Mouse (Mus musculus) liver, embryonic 14.5 days (tissue): ENCODE measurements around the gene Tapbpl. TPM values are rescaled to one million over a fixed set of nuclear protein-coding genes. Genes with fewer than 3 reads are reported as not detected.

Source experiments
- ATAC-seq: fragments of 200-750 bp; cut with Nextera tagmentation; 2 replicates; pipeline ENCODE4 v1.8.0; 2017; ENCODE audit warnings: moderate number of reproducible peaks, mild to moderate bottlenecking, moderate library complexity; ENCODE audit not compliant: insufficient read depth
- DNase-seq, 3 experiments: peaks; one replicate each; pipeline ENCODE4 v3.0.0-alpha.2; 2012 to 2013; ENCODE audit warnings: low read depth in 3 of 3, low spot score in 3 of 3
- H3K27ac ChIP-seq: fragments of 300-500 bp; sonication (generic); 2 replicates; pipeline ENCODE4 v1.5.1; 2014; ENCODE audit warnings: moderate library complexity, mild to moderate bottlenecking, control low read depth, inconsistent platforms
- H3K27me3 ChIP-seq: fragments of 300-500 bp; sonication (generic); 2 replicates; pipeline ENCODE4 v1.6.1; 2014; ENCODE audit warnings: mild to moderate bottlenecking, low read length, moderate library complexity; ENCODE audit not compliant: control insufficient read depth, insufficient read depth
- H3K36me3 ChIP-seq: fragments of 300-500 bp; sonication (generic); replicated peaks from 2 replicates; pipeline ENCODE4 v1.6.1; 2014; ENCODE audit warnings: low read depth; ENCODE audit not compliant: control insufficient read depth, insufficient read depth
- H3K4me1 ChIP-seq, 2 experiments: fragments of 200-500 bp in 1 of 2; fragments of 300-500 bp in 1 of 2; sonication (generic) in 1 of 2; replicated peaks; 2 replicates each; pipeline ENCODE4 v1.6.1; 2012 to 2014; ENCODE audit warnings: antibody characterized with exemption in 1 of 2, inconsistent platforms in 1 of 2, low read length in 1 of 2; ENCODE audit not compliant: control insufficient read depth in 2 of 2, insufficient read depth in 2 of 2
- H3K4me2 ChIP-seq: fragments of 300-500 bp; sonication (generic); 2 replicates; pipeline ENCODE4 v1.6.1; 2014; ENCODE audit warnings: low read depth, mild to moderate bottlenecking, control low read depth, moderate library complexity
- H3K4me3 ChIP-seq, 2 experiments: fragments of 200-500 bp in 1 of 2; fragments of 300-500 bp in 1 of 2; sonication (generic) in 1 of 2; 2 replicates each; pipeline ENCODE4 v1.5.1; 2012 to 2014; ENCODE audit warnings: low read depth in 2 of 2, low read length in 2 of 2, mild to moderate bottlenecking in 2 of 2, control low read depth in 1 of 2, inconsistent platforms in 1 of 2, moderate library complexity in 1 of 2; ENCODE audit not compliant: insufficient read depth in 1 of 2
- H3K9ac ChIP-seq: fragments of 300-500 bp; sonication (generic); replicated peaks from 2 replicates; pipeline ENCODE4 v1.6.1; 2014; ENCODE audit warnings: mild to moderate bottlenecking, control low read depth, moderate library complexity
- H3K9me3 ChIP-seq: fragments of 300-500 bp; sonication (generic); 2 replicates; pipeline ENCODE4 v1.6.1; 2016; ENCODE audit warnings: low read length, mixed read lengths; ENCODE audit not compliant: control insufficient read depth
- CTCF ChIP-seq: IDR thresholded peaks from 2 replicates; pipeline ENCODE4 v1.5.1; 2016; ENCODE audit warnings: antibody characterized with exemption, low read depth, control low read depth
- EP300 ChIP-seq: IDR thresholded peaks from 2 replicates; pipeline ENCODE4 v1.6.1; 2016; ENCODE audit warnings: antibody characterized with exemption, low read depth
- WGBS: fragments of 180-500 bp; shearing (Covaris S2); extraction: QIAGEN DNeasy Blood & Tissue Kit; methylation state at CpG from one replicate; pipeline ENCODE4 v1.1.7; 2014; ENCODE audit not compliant: insufficient replicate concordance; 5-methylcytosine and 5-hydroxymethylcytosine counted together
- polyA plus RNA-seq, 2 experiments: library from polyadenylated mRNA; depleted of rRNA in 1 of 2; stranded (reverse) in 1 of 2; unstranded in 1 of 2; fragments of >200 nt; fragmentation: Nextera tagmentation in 1 of 2; extraction: Ambion mirVana in 1 of 2; gene quantifications; 2 replicates each; pipeline versions ENCODE4 v1.2.1 to v1.2.3; 2012 to 2014

The Tapbpl gene
- polyA plus RNA-seq, 2 experiments = 4.2 TPM

GRCm38 (mm10) chr6:125213129-125213528 lies 18.5 kb downstream of the Tapbpl start:
- 50% methylated on average over 6 of the region's 6 CpGs for WGBS
- TF ChIP-seq EP300 (no peak), CTCF (no peak)

GRCm38 (mm10) chr6:125212621-125213020 lies 19.0 kb downstream of the Tapbpl start:
- ATAC-seq (no peak), DNase-seq (no peak)
- Histone ChIP-seq H3K27me3 (peaks cover 4% of the 10 kb centered on the region), H3K9ac (no peak overlapping the region), H3K9me3 (no peaks in the 10 kb centered on the region), H3K4me1 (peaks cover 0 to 1% of the 10 kb centered on the region in 2 experiments; a peak in 1 of 4 replicates), H3K36me3 (no peaks in the 10 kb centered on the region), H3K4me2 (no peak overlapping the region), H3K27ac (no peak overlapping the region), H3K4me3 (no peak overlapping the region)
- TF ChIP-seq CTCF (no peak), EP300 (no peak)
- 17% methylated on average over 2 of the region's 2 CpGs for WGBS

More at GRCm38 (mm10) chr6:125213129-125213528, 18.5 kb downstream of the Tapbpl start:
- Histone ChIP-seq H3K27ac (no peak overlapping the region), H3K27me3 (peaks cover 4% of the 10 kb centered on the region), H3K36me3 (no peaks in the 10 kb centered on the region), H3K4me1 (peaks cover 0 to 1% of the 10 kb centered on the region in 2 experiments; a peak in 1 of 4 replicates), H3K4me3 (no peak overlapping the region), H3K9me3 (no peaks in the 10 kb centered on the region), H3K4me2 (no peak overlapping the region), H3K9ac (no peak overlapping the region)
- DNase-seq (no peak), ATAC-seq (no peak)

- H3K27ac ChIP-seq = no peak overlapping the region
- no peak overlapping the region for H3K4me2 ChIP-seq
- no peak overlapping the region for H3K9ac ChIP-seq
- H3K9me3 ChIP-seq = no peaks in the 10 kb centered on the region
- DNase-seq (no peak), ATAC-seq (no peak)
- no peaks in the 10 kb centered on the region for H3K36me3 ChIP-seq
- H3K27me3 ChIP-seq = peaks cover 4% of the 10 kb centered on the region
- H3K4me1 ChIP-seq = no peaks in the 10 kb centered on the region
- H3K4me3 ChIP-seq = no peak overlapping the region
- TF ChIP-seq CTCF (peak; percentile 12; the same call in 1 of the 2 replicates), EP300 (no peak)
- WGBS = 66% methylated on average over 1 of the region's 1 CpGs
Measured at GRCm38 (mm10) chr6:125210436-125210835, 21.2 kb downstream of the Tapbpl start.

- H3K4me2 ChIP-seq = no peak overlapping the region
- H3K27me3 ChIP-seq = no peaks in the 10 kb centered on the region
- no peak overlapping the region for H3K4me3 ChIP-seq
- peaks cover 17% of the 10 kb centered on the region for H3K36me3 ChIP-seq
- no peak overlapping the region for H3K27ac ChIP-seq
- no peak for DNase-seq
- peaks cover 7 to 8% of the 10 kb centered on the region in 2 experiments for H3K4me1 ChIP-seq
- 78% methylated on average over 5 of the region's 5 CpGs for WGBS
- TF ChIP-seq CTCF (no peak), EP300 (no peak)
- ATAC-seq = no peak
- no peak overlapping the region for H3K9ac ChIP-seq
- H3K9me3 ChIP-seq = no peaks in the 10 kb centered on the region
Measured at GRCm38 (mm10) chr6:125197166-125197565, 34.5 kb downstream of the Tapbpl start.

- Histone ChIP-seq H3K4me1 (peaks cover 7 to 8% of the 10 kb centered on the region in 2 experiments), H3K4me2 (no peak overlapping the region), H3K9me3 (no peaks in the 10 kb centered on the region), H3K4me3 (no peak overlapping the region), H3K27ac (no peak overlapping the region), H3K27me3 (no peaks in the 10 kb centered on the region), H3K9ac (no peak overlapping the region), H3K36me3 (peaks cover 17% of the 10 kb centered on the region)
- no peak for TF ChIP-seq CTCF
- no peak for TF ChIP-seq EP300
- 67% methylated on average over 3 of the region's 3 CpGs for WGBS
- no peak for DNase-seq
- ATAC-seq = no peak
Measured at GRCm38 (mm10) chr6:125196301-125196700, 35.4 kb downstream of the Tapbpl start.
